Mouse (Mus musculus) testis, adult 2 months (tissue): ENCODE results near the gene Srd5a1.

Experiments
- CTCF ChIP-seq: fragments of 200-500 bp; IDR thresholded peaks from 2 replicates; pipeline ENCODE4 v1.5.1; 2012; ENCODE audit warnings: low read depth, mild to moderate bottlenecking, inconsistent platforms, low read length, moderate library complexity; ENCODE audit not compliant: control insufficient read depth, insufficient read depth, insufficient replicate concordance
- POLR2A ChIP-seq: fragments of 200-500 bp; IDR thresholded peaks from 2 replicates; pipeline ENCODE4 v1.6.1; 2012; ENCODE audit warnings: low read depth, mild to moderate bottlenecking, inconsistent platforms, low read length, moderate library complexity; ENCODE audit not compliant: control insufficient read depth

DNA sequence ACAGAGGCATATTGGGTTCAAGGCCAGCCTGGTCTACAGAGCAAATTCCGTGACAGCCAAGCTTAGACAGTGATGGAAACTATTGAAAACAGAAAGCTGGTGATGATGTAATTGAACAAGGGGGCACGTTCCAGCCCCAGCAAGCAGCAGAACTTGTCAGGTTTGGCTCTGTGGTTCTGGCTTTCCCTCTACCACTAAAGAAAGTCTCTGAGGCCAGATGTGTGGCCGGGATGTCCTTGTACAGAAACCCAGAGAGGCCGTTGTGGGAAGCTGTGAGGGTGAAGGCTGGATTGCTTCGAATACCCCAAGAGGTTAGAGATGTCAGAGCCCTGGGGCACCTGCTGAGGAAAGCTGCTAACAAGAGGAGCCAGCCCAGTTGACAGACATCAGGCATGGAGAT lies 28.0 kb upstream of the Srd5a1 start:
- TF ChIP-seq POLR2A (no peak), CTCF (no peak)
